Mouse (Mus musculus) adrenal gland, adult 10 weeks (tissue): ENCODE measurements around the gene Vmn1r198. TPM values are rescaled to one million over a fixed set of nuclear protein-coding genes. Genes with fewer than 3 reads are reported as not detected.

ENCODE experiments used
- polyA plus RNA-seq: library from polyadenylated mRNA; stranded (reverse); fragments of 350-450 nt; fragmentation: Illumina TruSeq; extraction: RNeasy Lipid Tissue Mini Kit (QIAGEN cat#74804); gene quantifications from one replicate; pipeline ENCODE4 v1.2.3, GENCODE M21; 2014; ENCODE audit warnings: low read depth, low replicate concordance

Gene Vmn1r198
- not detected for polyA plus RNA-seq

DNA sequence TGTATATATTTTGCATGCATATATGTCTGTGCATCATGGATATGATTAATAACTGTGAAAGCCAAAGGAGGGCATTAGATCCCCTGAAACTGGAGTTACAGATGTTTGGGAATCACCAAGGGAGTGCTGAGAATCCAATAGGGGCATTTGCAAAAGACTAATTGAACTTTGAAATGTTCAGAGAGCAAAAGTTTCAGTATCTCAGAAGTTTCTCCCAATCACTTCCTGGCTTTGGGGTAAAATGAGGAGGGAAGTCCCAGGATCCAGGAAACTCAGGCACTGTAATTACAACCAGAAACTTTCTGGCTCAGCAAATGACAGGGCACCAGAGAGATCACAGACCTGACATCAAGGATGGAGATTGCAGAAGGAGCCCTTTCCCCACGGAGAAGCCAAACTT, at the start of gene Vmn1r198:
Vmn1r198 (plus strand) TSS at position 301 of the 400 bp plus-strand sequence.

DNA sequence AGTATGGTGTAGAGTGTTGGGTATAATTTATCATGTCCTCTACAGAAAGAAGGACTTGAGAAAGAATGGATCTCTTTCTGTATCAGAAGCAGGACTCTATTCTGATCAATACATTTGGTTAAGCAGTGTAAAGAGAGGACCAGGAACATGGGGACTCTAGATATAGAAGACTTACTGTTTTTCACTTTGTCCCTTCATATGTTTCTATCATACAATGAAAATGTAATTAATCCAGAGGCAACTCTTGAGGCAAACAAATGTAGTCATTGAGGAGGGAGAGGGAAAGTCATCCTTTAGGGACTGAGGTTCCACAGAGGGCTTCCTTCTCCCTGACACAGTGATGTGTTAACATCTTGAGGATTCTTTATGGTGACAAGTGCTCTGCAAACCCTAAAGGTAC, 25.9 kb upstream of the Vmn1r198 start, which contains the start of gene Vmn1r197:
Vmn1r197 (plus strand) TSS at position 301 of the 400 bp plus-strand sequence.

DNA sequence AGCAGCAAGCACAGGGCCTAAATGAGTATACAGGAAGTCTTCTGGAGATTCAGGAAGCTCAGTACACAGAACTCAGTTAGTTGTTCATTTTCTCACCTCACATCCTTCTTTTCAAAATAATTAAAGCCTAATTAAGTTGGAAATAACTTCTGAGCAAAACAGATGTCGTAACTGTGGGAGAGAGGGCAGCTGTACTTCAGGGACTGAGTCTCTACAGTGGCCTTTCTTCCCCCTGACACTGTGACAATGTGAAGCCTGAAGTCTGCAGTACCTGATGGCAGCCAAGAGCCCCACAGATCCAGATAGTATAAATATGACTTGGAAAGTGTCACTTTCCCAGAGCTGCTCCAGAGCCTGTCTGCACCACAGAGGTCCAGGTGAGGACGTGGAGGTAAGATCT, 29.4 kb downstream of the Vmn1r198 start, which contains the start of gene Vmn1r199:
Vmn1r199 (plus strand) TSS at position 301 of the 400 bp plus-strand sequence.

DNA sequence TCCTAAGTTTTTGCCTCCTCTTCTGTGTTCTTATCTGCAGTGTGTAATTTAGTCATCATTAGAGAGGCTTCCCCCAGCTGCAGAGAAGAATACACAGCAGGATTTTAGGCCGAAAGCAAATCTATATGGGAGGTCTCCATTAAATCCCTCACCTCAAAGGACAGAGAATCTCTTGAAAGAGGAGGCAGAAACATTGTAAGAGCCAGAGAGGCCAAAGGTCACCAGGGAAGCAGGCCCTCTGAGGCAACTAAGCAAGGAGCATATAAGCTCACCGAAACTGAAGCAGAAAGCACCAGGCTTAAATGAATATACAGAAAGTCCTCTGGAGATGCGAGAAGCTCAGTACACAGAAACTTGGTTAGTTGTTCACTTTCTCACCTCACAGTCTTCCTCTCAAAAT, 39.9 kb downstream of the Vmn1r198 start, which contains the start of gene Vmn1r200:
Vmn1r200 (plus strand) TSS at position 301 of the 400 bp plus-strand sequence.

Other genes starting within 250 kb of the Vmn1r198 start
- not detected for gene Vmn1r189, start 244.5 kb upstream of the Vmn1r198 start, polyA plus RNA-seq
- gene Vmn1r191, start 166.4 kb upstream of the Vmn1r198 start, polyA plus RNA-seq: not detected
- gene Vmn1r192, start 159.2 kb upstream of the Vmn1r198 start, polyA plus RNA-seq: not detected
- gene Vmn1r193, start 127.2 kb upstream of the Vmn1r198 start, polyA plus RNA-seq: not detected
- not detected for gene Vmn1r194, start 106.1 kb upstream of the Vmn1r198 start, polyA plus RNA-seq
- not detected for gene Vmn1r195, start 79.8 kb upstream of the Vmn1r198 start, polyA plus RNA-seq
- not detected for gene Vmn1r196, start 60.4 kb upstream of the Vmn1r198 start, polyA plus RNA-seq
- gene Vmn1r197, start 25.8 kb upstream of the Vmn1r198 start, polyA plus RNA-seq: not detected
- not detected for gene Vmn1r199, start 29.5 kb downstream of the Vmn1r198 start, polyA plus RNA-seq
- gene Vmn1r200, start 40.0 kb downstream of the Vmn1r198 start, polyA plus RNA-seq: not detected
- gene Vmn1r201, start 121.6 kb downstream of the Vmn1r198 start, polyA plus RNA-seq: not detected
- gene Vmn1r202, start 155.0 kb downstream of the Vmn1r198 start, polyA plus RNA-seq: not detected
- not detected for gene Vmn1r203, start 167.8 kb downstream of the Vmn1r198 start, polyA plus RNA-seq
- gene Vmn1r204, start 202.8 kb downstream of the Vmn1r198 start, polyA plus RNA-seq: not detected
- not detected for gene Vmn1r205, start 242.6 kb downstream of the Vmn1r198 start, polyA plus RNA-seq